Mouse (Mus musculus) myocyte (in vitro differentiated cells): ENCODE data around the gene Spock1. TPM values are rescaled to one million over a fixed set of nuclear protein-coding genes. Genes with fewer than 3 reads are reported as not detected.

Experiments used
- H3K27me3 ChIP-seq: one replicate; pipeline ENCODE4 v1.6.1; 2011; ENCODE audit not compliant: control insufficient read depth, insufficient read depth, insufficient read length
- H3K36me3 ChIP-seq: one replicate; pipeline ENCODE4 v1.6.1; 2011; ENCODE audit not compliant: control insufficient read depth, insufficient read depth
- H3K4me2 ChIP-seq: one replicate; pipeline ENCODE4 v1.6.1; 2011; ENCODE audit warnings: low read depth, control low read depth
- H3K4me3 ChIP-seq: one replicate; pipeline ENCODE4 v1.5.1; 2011; ENCODE audit warnings: mild to moderate bottlenecking, control low read depth, moderate library complexity
- H3K79me2 ChIP-seq: one replicate; pipeline ENCODE4 v1.6.1; 2011; ENCODE audit not compliant: control insufficient read depth, insufficient read depth
- H3ac ChIP-seq: one replicate; pipeline ENCODE4 v1.6.1; 2011; ENCODE audit not compliant: control insufficient read depth, insufficient read length
- CEBPB ChIP-seq: IDR thresholded peaks from 2 replicates; pipeline ENCODE4 v1.6.1; 2011; ENCODE audit warnings: mild to moderate bottlenecking, moderate library complexity; ENCODE audit not compliant: poor library complexity, insufficient read depth, severe bottlenecking
- E2F4 ChIP-seq: IDR thresholded peaks from one replicate; pipeline ENCODE4 v1.6.1; 2011; ENCODE audit warnings: mild to moderate bottlenecking, control low read depth, moderate library complexity; ENCODE audit not compliant: insufficient read depth
- MAX ChIP-seq: IDR thresholded peaks from one replicate; pipeline ENCODE4 v1.6.1; 2011; ENCODE audit warnings: low read depth, mild to moderate bottlenecking, control low read depth
- MYOD1 ChIP-seq, 3 experiments: IDR thresholded peaks; one replicate each; pipeline ENCODE4 v1.6.1; 2011; ENCODE audit warnings: control low read depth in 2 of 3, low read depth in 2 of 3, mild to moderate bottlenecking in 2 of 3, moderate library complexity in 1 of 3; ENCODE audit not compliant: insufficient read length in 2 of 3, control insufficient read depth in 1 of 3
- MYOG ChIP-seq, 3 experiments: IDR thresholded peaks; one replicate each; pipeline ENCODE4 v1.6.1; 2011; ENCODE audit warnings: control low read depth in 2 of 3, low read depth in 2 of 3, mild to moderate bottlenecking in 2 of 3; ENCODE audit not compliant: insufficient read length in 2 of 3, control insufficient read depth in 1 of 3, insufficient read depth in 1 of 3
- POLR2A ChIP-seq: IDR thresholded peaks from one replicate; pipeline ENCODE4 v1.6.1; 2011; ENCODE audit warnings: low read depth, mild to moderate bottlenecking, control low read depth, moderate library complexity; ENCODE audit not compliant: insufficient read length
- POLR2AphosphoS2 ChIP-seq: IDR thresholded peaks from one replicate; pipeline ENCODE4 v1.6.1; 2011; ENCODE audit warnings: low read depth, control low read depth; ENCODE audit not compliant: insufficient read length
- REST ChIP-seq: IDR thresholded peaks from one replicate; pipeline ENCODE4 v1.6.1; 2011; ENCODE audit warnings: mild to moderate bottlenecking, control low read depth, moderate library complexity; ENCODE audit not compliant: insufficient read depth, insufficient read length
- SRF ChIP-seq: IDR thresholded peaks from one replicate; pipeline ENCODE4 v1.6.1; 2011; ENCODE audit warnings: low read depth; ENCODE audit not compliant: control insufficient read depth, insufficient read length
- TCF12 ChIP-seq: IDR thresholded peaks from one replicate; pipeline ENCODE4 v1.6.1; 2011; ENCODE audit warnings: mild to moderate bottlenecking, control low read depth; ENCODE audit not compliant: poor library complexity, insufficient read depth, severe bottlenecking
- TCF3 ChIP-seq: IDR thresholded peaks from one replicate; pipeline ENCODE4 v1.6.1; 2011; ENCODE audit warnings: low read depth, control low read depth; ENCODE audit not compliant: insufficient read length
- USF1 ChIP-seq: IDR thresholded peaks from one replicate; pipeline ENCODE4 v1.6.1; 2011; ENCODE audit warnings: low read depth, mild to moderate bottlenecking, control low read depth, moderate library complexity
- polyA plus RNA-seq: library from polyadenylated mRNA; unstranded; fragments of >200 nt; fragmentation: generic; extraction: Trizol; gene quantifications from one replicate; pipeline ENCODE4 v1.2.1, GENCODE M21; 2012; ENCODE audit warnings: missing spikeins

The Spock1 gene
- polyA plus RNA-seq, 1 experiment, result 0.19 TPM

GRCm38 (mm10) chr13:57806816-57807215 is 101.3 kb downstream of the Spock1 start:
- H3K4me3 ChIP-seq, result no peak overlapping the region
- H3K36me3 ChIP-seq, result no peaks in the 10 kb centered on the region
- H3K4me2 ChIP-seq, result no peak overlapping the region
- H3ac ChIP-seq, result no peak overlapping the region
- H3K27me3 ChIP-seq, result no peaks in the 10 kb centered on the region
- no peaks in the 10 kb centered on the region for H3K79me2 ChIP-seq
- TF ChIP-seq MYOG (IDR thresholded peaks at IDR 0.05; ENCODE audit: control insufficient read depth in 1 of 3, insufficient read depth in 1 of 3, insufficient read length in 2 of 3, low read depth in 2 of 3), result no peak
- TF ChIP-seq REST, result no peak
- no peak for TF ChIP-seq POLR2AphosphoS2
- no peak for TF ChIP-seq MYOD1 (IDR thresholded peaks at IDR 0.05; ENCODE audit: control insufficient read depth in 1 of 3, insufficient read length in 2 of 3, low read depth in 2 of 3)
- TF ChIP-seq TCF12, result no peak
- no peak for TF ChIP-seq CEBPB
- no peak for TF ChIP-seq MAX
- no peak for TF ChIP-seq TCF3
- TF ChIP-seq SRF, result no peak
- no peak for TF ChIP-seq E2F4
- no peak for TF ChIP-seq POLR2A
- TF ChIP-seq USF1, result no peak

GRCm38 (mm10) chr13:57806301-57806700 is 101.8 kb downstream of the Spock1 start:
- TF ChIP-seq POLR2A (no peak), REST (no peak), MAX (no peak), E2F4 (no peak), CEBPB (no peak), SRF (no peak), USF1 (no peak), MYOD1 (IDR thresholded peaks at IDR 0.05; ENCODE audit: control insufficient read depth in 1 of 3, insufficient read length in 2 of 3, low read depth in 2 of 3) (no peak), TCF12 (no peak), TCF3 (no peak), MYOG (IDR thresholded peaks at IDR 0.05; ENCODE audit: control insufficient read depth in 1 of 3, insufficient read depth in 1 of 3, insufficient read length in 2 of 3, low read depth in 2 of 3) (no peak), POLR2AphosphoS2 (no peak)
- no peak overlapping the region for H3K4me2 ChIP-seq
- H3K4me3 ChIP-seq, result no peak overlapping the region
- H3K79me2 ChIP-seq, result no peaks in the 10 kb centered on the region
- no peak overlapping the region for H3ac ChIP-seq
- H3K27me3 ChIP-seq, result no peaks in the 10 kb centered on the region
- no peaks in the 10 kb centered on the region for H3K36me3 ChIP-seq

GRCm38 (mm10) chr13:57798633-57799032 is 109.5 kb downstream of the Spock1 start:
- Histone ChIP-seq H3ac (no peak overlapping the region), H3K79me2 (no peaks in the 10 kb centered on the region), H3K4me2 (no peak overlapping the region), H3K4me3 (no peak overlapping the region), H3K36me3 (no peaks in the 10 kb centered on the region), H3K27me3 (no peaks in the 10 kb centered on the region)
- TF ChIP-seq E2F4 (no peak), CEBPB (no peak), POLR2AphosphoS2 (no peak), REST (no peak), MAX (no peak), MYOG (IDR thresholded peaks at IDR 0.05; ENCODE audit: control insufficient read depth in 1 of 3, insufficient read depth in 1 of 3, insufficient read length in 2 of 3, low read depth in 2 of 3) (no peak), TCF12 (no peak), TCF3 (no peak), MYOD1 (IDR thresholded peaks at IDR 0.05; ENCODE audit: control insufficient read depth in 1 of 3, insufficient read length in 2 of 3, low read depth in 2 of 3) (no peak), POLR2A (no peak), SRF (no peak), USF1 (no peak)

- no peak for TF ChIP-seq POLR2AphosphoS2
- no peak for TF ChIP-seq REST
- TF ChIP-seq SRF, result no peak
- TF ChIP-seq E2F4, result no peak
- TF ChIP-seq CEBPB, result no peak
- no peak for TF ChIP-seq MYOD1 (IDR thresholded peaks at IDR 0.05; ENCODE audit: control insufficient read depth in 1 of 3, insufficient read length in 2 of 3, low read depth in 2 of 3)
- TF ChIP-seq TCF12, result no peak
- no peak for TF ChIP-seq MYOG (IDR thresholded peaks at IDR 0.05; ENCODE audit: control insufficient read depth in 1 of 3, insufficient read depth in 1 of 3, insufficient read length in 2 of 3, low read depth in 2 of 3)
- no peak for TF ChIP-seq POLR2A
- TF ChIP-seq MAX, result no peak
- no peak for TF ChIP-seq TCF3
- TF ChIP-seq USF1, result no peak
- Histone ChIP-seq H3K36me3 (no peaks in the 10 kb centered on the region), H3K27me3 (no peaks in the 10 kb centered on the region)
Observed at GRCm38 (mm10) chr13:57796951-57797692, 111.0 kb downstream of the Spock1 start.

More at GRCm38 (mm10) chr13:57796951-57797692, 111.0 kb downstream of the Spock1 start:
- no peak overlapping the region for H3ac ChIP-seq
- no peak overlapping the region for H3K4me2 ChIP-seq
- no peaks in the 10 kb centered on the region for H3K79me2 ChIP-seq
- H3K4me3 ChIP-seq, result no peak overlapping the region
